Mouse (Mus musculus): Measurements from ENCODE around the gene Foxn1.

The Foxn1 gene

DNA sequence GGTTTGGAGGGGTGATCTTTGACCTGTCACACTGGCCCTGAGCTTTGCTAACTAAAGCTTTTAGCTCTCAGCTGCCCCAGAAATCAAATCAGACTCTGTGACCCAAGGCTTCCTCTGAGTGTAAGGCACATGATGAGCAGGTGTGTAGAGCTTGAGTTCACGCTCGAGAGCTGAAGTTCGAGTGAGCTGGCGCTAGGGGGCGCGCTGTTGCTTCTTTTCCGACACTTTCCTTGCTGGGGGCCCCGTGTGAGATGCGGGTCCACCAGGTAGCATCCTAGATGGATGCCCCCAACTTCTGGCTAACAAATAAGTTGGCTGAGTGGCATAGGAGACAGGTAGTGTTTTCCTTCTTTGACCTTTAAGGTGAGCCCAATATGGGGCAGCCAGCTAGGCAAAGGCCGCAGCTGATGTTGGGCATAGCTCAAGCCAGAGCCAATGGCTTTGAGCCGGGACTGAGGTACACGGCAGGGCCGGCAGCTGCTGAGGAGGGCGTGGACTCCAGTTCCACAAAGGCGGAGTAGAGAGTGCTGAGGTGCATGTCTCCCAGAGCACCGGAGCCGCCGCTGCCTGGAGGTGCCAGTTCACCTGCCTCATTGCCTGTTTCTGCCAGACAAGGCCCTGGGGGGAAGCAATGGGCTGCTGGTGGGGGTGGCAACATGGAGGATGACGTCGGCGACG lies 27.9 kb downstream of the Foxn1 start:
- no peak for DNase-seq (ENCODE audit: low read depth, low spot score)

DNA sequence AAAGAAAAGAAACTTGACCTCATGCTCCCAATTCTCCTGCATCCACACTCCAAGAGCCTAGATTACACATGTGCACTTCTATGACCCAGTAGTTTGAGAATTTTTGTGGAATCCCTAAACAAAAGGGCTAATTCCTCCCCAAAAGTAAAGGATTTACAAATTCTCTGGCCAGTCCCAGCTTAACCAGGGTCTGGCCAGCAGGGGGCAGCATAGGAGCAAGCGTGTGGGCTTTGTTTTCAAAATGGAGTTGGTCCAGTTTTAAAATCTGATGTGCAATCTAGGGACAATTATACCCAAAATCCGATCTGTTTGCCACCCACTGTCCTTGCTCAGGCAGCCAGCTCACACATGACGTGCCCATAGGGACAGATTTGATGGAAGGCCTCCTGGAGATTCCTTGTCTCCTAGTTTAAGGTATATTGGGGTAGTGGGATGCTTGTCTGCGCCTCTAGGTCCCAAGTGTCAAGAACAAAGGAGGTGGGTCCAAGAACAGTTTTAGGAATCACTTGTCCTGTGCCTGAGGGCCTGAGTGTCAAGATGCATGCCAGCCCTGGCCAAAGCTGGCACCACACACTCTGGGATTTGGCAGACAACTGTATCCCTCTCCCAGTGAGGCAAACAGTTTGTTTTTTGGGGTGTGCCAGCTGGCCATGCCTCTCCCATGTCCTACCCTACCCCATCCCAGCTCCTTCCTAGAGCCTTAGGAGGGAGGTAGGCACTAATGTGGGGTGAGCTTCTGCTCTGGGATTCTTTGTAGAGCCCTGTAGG lies 30.7 kb downstream of the Foxn1 start:
- DNase-seq (ENCODE audit: low read depth, low spot score): peak; percentile 81

DNA sequence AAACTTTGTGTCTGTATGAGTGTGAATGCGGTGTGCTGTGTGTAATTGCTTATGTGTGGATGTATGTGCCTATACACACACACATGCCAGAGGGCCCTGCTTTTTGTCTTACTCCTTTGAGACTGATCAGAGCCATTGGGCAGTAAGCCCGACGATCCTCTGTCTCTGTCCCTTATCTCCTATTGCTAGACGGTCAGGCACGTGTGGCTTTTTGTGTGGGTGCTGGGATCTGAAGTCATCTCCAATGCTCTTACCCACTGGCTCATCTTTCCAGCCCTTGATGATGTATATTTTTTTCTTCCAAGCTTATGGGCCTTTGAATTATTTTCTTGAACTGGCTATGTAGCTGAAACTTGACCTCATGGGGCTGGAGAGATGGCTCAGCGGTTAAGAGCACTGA lies 31.5 kb downstream of the Foxn1 start:
- DNase-seq (ENCODE audit: low read depth, low spot score): no peak

DNA sequence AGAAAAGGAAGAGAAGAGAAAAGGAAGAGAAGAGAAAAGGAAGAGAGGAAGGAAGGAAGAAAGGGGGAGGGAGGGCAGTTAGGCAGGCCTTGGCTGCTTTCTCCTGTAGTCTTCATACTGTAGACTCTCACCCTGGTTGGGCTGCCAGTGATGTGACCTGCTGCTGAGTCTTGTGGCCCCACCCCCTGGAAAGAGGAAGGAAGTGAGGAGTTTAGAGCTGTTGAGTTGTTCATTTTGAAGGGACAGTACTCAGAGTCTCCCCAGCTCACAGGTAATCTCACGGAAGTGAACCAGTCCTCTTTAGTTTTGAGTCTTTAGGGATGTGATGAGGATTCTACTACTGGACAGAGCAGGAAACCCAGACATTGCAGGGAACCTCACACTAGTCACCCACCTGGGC lies 33.3 kb downstream of the Foxn1 start:
- no peak for DNase-seq (ENCODE audit: low read depth, low spot score)

DNA sequence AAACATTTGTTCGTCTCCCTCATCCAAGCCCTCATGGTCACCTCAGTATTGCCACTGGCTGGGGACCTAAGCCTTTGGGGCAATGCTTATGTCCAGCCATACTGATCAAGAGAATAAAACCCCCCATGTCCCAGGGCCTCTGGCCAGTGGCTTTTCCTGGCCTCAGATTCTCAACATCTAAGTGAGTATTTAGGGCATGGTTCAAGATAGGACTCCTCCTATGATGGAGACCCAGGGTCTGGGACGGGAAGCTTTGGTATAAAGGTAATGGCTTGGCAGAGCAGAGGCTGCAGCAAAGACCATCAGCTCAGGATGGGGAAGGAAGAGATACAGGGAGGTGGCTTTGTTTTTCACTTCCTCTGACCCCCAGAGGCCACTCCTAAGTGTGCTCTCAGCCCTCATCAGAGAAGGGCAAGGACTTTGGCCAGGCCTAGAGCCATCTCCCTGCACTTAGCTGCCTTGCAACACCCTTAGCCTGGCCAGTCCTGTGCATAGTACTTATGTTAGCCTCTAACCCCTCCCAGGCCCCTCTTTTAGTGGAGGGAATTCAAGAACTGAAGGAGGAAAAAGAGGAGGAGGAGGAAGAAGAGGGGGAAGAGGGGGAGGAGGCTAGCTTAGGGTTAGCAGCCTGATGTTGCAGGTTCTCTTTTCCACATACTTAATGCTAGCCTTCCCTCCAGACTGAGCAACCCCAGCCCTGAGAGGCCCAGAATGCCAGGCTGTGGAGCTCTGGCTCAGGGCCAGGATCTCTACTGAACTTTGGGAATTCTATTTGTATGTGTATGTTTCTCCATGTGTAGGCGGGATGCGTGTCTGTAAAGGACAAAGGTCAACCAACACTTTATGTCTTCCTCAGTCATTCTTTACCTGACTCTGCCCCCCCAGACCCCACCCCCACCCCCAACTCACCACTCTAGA lies 36.7 kb downstream of the Foxn1 start:
- DNase-seq (ENCODE audit: low read depth, low spot score): no peak

DNA sequence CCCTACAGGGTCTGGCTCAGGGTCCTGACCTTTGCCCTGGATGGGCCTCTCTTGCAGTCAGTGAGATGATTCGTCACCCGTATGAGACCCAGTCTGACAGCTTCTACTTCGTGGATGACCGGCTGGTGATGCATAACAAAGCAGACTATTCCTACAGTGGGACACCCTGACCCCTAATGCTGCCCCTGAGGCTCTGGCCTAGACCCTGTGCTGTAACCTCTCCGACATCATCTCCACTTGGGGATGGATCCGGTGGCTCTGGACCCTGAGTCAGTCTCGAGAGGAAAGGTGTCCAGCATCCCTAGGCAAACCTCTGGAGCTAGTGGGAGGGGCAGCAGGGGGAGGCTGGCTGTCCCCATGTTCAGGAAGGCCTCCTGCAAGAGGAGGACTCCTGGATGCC lies 37.9 kb downstream of the Foxn1 start:
- DNase-seq (ENCODE audit: low read depth, low spot score): no peak

DNA sequence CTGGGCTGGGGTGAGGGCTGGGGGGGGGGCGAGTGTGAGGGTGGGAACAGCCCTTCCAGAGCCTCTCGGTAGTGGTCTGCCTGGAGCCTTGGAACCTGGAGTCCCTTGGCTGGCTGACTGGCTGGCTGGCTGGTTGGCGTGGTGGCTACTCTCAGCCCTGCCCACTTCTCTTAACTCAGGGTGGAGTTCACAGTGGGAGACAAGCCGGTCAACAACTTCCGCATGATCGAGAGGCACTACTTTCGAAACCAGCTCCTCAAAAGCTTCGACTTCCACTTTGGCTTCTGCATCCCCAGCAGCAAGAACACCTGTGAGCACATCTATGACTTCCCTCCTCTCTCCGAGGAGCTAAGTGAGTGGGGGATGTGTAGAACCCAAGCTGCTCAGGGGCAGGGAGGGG lies 38.5 kb downstream of the Foxn1 start:
- DNase-seq (ENCODE audit: low read depth, low spot score): no peak

DNA sequence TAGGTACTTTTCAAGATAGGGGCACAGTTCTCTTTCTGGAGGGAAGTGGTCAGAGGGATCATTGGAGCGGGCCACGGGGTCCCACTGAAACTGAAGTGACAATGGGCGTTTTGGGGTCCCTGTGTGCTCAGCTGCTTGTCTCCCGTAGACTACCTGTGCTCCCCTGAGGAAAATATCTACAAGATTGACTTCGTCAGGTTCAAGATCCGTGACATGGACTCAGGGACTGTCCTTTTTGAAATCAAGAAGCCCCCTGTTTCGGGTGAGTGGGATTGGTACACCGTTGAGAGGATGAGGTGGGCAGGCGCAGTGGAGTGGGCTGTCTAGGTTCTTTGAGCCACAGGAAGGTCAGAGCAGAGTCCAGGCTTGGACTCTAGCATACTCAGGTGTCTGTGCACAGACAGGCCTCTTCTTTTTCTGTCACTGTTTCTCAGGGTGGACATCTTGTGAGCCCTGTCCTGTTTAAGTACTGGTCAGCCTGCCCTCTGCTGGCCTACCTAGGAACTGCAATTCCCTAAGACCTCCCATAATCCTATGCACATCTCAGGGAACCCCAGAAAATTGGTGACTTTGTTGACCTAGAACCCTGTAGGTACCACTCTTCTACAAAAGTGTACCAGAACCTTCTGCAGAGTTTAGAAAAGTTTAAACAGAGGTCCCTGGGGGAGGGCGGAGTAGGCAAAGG lies 39.1 kb downstream of the Foxn1 start:
- DNase-seq (ENCODE audit: low read depth, low spot score): peak; percentile 90

DNA sequence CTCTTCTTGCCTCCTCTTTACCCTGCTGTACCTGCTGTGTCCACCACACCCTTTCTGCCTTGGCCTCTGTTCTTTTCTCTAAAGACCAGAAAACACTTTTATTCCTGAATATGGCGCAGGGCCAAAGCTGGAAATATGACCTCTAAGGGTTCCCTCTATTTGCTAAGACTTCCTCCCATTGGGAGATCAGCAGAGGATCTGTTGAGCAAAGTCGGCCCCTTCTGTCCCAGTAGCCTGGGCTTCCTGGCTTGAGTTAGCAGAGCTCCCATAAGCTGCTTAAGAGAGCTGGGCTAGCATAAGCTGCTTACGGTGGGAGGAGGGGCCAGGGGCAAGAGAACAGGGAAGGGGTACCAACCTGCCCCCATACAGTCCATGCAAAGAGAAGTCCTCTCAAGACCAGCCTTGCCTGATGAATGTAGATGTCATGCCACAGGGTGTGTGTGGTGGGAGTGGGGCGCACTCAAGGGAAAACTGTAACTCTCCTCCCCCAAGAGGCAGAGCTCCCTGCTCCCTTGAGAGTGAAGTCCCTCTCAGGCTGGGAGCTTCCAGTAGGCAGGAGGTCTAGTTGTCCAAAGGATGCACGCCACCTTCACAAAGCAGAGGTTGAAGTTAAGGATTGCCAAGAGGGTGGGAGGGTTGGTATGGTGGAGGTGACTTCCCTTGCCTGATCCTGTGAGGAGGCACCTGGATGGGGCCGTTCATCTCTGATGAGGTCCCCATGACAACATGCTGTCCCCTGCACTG lies 39.9 kb downstream of the Foxn1 start:
- DNase-seq (ENCODE audit: low read depth, low spot score): no peak

DNA sequence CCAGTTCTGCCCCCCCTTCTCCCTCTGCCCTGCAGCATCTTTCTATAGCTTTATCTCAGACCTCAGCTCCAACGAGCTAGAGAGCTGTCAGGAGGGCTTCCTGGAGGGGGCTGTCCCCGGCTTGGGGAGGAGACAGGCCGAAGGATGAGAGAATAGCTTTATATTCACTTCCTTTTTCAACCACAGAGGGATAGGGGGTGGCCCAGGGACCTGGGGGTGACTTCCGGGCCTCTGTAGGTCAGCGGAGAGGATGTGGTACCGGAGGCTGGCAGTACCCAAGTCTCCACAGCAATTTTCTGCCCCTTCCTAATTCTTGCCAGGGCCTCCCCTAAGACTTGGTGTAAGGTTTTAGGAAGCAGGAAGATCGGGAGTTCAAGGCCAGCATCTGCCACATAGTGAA lies 40.6 kb downstream of the Foxn1 start:
- no peak for DNase-seq (ENCODE audit: low read depth, low spot score)

DNA sequence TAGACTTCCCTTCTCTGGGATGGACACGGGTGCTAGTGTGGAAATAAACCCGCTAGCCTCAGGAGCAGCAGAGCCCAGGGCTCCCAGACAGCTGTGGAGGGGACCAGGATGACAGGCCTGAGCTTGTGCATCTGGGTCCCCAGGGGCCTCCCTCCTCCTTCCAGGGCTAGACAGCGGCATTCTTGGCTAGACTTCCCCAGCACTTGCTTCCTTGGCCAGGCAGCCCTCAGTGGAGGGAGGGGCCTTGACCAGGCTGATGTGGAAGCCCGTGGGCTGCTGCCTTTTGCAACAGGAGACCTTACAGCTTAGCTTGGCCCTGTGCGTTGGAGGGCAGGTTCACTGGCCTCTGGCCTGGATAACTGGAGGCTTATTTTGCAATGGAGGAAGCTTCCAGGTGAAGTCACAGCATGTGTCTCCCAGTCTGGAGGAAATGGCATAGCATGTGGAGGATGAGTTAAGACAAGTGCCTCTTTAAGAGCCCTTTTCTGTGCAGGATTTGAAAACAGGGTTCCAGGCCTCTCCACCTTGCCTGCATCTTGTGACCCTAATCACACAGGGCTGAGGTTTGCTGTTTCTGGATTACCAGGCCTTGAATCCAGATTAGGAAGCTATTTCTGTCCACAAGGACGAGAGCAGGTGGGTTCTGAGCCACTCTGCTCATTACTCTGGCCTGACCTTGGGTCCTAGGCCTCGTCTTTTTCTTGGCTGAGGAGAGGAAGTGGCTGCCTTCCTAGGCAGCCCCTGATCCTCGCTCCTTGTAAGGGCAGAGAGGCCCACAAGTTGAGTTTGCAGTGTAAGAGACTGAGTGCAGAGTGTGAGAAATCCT lies 41.3 kb downstream of the Foxn1 start:
- peak; percentile 59 for DNase-seq (ENCODE audit: low read depth, low spot score)

DNA sequence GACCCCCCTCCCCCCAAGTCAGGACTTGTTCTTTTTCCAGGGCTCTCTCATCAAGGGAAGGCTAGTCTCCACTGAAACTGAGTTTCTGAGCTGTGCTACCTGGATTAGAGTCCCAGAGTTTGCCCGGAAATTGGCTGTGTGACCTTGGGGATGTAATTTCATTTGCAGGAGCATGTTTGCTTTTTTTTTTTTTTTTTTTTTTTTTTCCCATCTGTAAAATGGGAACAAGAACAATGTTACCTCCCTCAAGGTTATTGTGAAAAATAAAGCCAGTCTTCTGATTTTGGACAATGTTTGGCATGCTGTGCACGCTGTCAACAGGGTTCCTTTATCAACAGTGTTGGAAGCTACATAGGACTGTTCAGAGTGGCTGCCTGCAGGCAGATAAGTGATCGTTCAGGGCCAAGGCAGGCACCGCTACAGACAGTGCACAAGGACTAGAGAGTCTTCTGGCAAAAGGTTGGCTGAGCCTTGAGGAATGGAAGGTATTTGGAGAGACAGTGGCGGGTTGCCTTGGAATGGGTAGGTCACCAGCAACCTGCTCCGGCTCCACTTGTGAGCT lies 41.9 kb downstream of the Foxn1 start:
- peak; percentile 52 for DNase-seq (ENCODE audit: low read depth, low spot score)

DNA sequence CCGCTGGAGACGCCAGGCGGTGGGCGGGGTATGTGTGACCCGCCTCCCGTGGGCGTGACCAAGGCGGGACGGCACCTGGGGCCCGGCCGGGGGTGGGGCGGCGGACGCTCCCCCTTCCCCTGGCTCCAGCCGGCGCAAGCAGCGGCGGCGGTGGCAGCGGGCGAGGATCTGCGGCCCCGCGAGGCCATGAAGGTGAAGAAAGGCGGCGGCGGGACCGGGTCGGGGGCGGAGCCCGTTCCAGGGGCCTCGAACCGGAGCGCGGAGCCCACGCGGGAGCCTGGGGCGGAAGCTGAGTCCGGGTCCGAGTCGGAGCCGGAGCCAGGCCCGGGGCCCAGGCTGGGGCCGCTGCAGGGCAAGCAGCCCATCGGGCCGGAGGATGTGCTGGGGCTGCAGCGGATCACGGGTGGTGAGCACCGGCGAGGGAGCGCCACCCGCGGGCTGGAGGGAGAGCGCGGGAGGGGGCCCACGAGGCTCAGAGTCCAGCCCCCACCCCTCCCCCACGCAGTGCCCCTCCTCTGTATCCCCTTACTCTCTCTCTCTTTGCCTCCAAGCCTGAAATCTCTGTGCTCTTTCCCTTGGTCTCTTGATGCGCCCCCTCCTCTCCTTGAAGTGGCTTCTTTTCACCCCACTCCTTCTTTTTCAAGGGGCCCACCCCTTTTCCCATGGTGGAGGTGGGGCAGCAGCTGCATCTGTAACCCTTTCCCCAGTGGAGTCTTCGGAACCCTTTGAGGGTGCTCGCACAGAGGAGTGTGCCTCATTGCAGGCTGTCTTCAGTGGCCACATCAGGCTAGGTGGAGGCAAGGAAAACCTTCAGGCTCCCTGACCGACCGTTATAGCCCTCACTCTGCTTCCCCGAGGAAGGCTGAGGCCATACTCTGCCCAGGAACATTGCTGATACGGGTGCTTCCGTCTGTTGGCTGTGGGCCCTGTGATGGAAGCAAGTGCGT lies 42.7 kb downstream of the Foxn1 start, which contains the start of gene Unc119:
TSS of gene Unc119 (plus strand) at position 102 of the 947 bp plus-strand sequence.
- peak; percentile 56 for DNase-seq (ENCODE audit: low read depth, low spot score)

DNA sequence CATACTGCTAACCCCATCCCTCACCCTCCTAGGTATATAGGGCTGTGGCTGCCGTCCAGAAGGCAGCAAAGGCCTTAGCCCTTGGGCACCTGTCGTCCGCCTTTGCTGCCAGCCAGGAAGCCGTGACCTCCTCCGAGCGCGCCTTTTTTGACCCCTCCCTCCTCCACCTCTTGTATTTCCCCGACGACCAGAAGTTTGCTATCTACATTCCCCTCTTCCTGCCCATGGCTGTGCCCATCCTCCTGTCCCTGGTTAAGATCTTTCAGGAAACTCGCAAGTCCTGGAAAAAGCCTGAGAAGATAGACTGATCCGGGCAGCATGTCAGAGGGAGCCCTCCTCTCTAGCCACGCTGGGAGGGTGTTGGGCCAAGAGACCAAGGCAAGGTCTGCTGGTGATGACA lies 44.7 kb downstream of the Foxn1 start:
- no peak for DNase-seq (ENCODE audit: low read depth, low spot score)

DNA sequence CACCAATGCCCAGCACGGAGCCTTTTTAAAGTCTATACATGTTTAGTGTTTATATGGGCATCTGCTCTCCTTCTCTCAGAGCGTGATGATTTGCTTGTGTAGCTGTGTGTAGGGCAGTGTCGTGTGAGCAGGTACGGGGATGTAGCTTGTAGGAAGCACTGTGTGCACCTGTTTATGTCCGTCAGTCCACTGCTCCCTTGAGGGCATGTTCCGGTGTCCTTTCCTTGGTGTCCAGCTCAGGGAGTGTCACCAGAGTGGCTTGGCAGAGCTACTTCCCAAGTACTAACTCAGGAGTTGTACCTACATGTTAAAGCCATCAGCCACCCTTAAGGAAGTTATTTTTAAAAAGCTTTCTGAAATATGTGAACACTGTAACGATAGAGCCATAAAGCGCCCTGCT lies 49.3 kb downstream of the Foxn1 start:
- no peak for DNase-seq (ENCODE audit: low read depth, low spot score)

DNA sequence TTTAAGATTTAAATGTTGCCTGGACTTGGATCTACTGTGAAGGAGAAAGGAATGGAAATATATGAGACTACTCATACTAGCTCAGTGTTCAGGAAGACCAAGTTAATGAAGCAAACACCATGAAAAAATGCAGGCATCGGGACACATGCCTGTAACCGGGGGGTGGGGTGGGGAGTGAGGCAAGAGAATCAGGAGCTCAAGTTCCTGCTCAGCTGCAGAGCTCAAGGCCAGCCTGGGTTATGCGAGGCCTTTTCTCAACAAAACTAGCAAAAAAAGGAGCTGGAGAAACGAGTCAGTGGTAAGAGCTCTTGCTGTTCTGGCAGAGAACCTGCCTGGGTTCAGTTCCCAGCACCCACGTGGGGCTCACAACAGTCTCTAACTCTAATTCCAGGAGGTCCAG lies 52.4 kb downstream of the Foxn1 start:
- no peak for DNase-seq (ENCODE audit: low read depth, low spot score)

DNA sequence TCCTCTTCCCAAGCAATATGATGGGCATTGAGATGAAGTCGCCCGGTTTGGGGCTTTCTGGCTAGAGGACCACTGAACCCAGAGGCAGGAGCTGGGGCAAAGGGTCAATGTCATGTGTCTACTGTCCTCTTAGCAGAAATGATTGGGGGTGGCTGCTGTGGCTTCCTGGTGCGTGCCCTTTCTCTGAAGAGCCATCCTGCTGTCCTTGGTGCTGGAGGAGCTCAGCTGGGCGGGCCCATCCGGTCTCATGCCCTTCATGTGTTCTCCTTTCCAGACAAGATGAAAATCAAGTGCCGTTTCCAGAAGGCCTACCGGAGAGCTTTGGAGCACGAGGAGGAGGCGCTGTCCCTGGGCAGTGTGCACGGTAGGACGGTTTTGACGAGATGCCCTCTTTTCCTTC lies 53.7 kb downstream of the Foxn1 start:
- no peak for DNase-seq (ENCODE audit: low read depth, low spot score)

DNA sequence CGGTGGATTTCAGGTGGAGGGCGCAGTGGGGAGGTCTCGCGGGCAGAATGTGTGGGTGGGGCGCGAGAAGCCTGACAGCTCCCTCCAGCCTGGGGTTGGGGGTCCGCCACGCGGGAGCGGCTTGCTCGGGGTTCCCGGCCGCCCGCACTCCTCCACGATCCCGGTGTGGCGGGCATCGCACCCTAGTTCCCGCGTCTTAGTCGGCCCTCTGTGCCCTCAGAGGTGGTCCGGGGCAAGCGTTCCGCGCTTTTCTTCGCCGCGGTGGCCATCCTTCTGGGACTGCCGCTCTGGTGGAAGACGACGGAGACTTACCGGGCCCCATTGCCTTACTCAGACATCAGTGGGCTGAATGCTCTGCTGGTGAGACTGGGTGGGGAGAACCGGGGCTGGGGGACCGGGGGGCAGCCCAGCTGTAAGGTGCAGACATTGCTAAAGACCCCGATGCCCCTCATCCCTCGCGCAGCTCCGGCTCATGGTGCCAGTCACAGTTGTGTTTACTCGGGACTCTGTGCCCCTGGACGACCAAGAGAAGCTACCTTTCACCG lies 57.8 kb downstream of the Foxn1 start:
- DNase-seq (ENCODE audit: low read depth, low spot score): no peak
